Mouse (Mus musculus): ENCODE measurements around the gene Gm8300.
"Not testable (repeated sequence)": the region's sequence is repeated elsewhere in the genome, so short reads cannot be mapped to it uniquely, and the experiment has no call there.

The Gm8300 gene

GRCm38 (mm10) chr12:87514016-87514415 lies at the start of gene Gm8300:
Gene Gm8300, plus strand, starts transcription at chr12:87514316.
- not testable (repeated sequence) for DNase-seq (ENCODE audit: low spot score)

GRCm38 (mm10) chr12:87464678-87465297 lies 49.3 kb upstream of the Gm8300 start:
- no peak for DNase-seq (ENCODE audit: low spot score)

- peak; percentile 55 for DNase-seq (ENCODE audit: low spot score)
Measured at GRCm38 (mm10) chr12:87470263-87471136, 43.6 kb upstream of the Gm8300 start.

GRCm38 (mm10) chr12:87471421-87471963 lies 42.6 kb upstream of the Gm8300 start:
- DNase-seq (ENCODE audit: low spot score): no peak

GRCm38 (mm10) chr12:87471964-87472786 lies 41.9 kb upstream of the Gm8300 start, which contains the start of gene Snw1:
Gene Snw1, minus strand, starts transcription at chr12:87472274.
- peak; percentile 94 for DNase-seq (ENCODE audit: low spot score)

- DNase-seq (ENCODE audit: low spot score): no peak
Measured at GRCm38 (mm10) chr12:87474756-87475155, 39.4 kb upstream of the Gm8300 start.

- not testable (repeated sequence) for DNase-seq (ENCODE audit: low spot score)
Measured at GRCm38 (mm10) chr12:87482482-87482881, 31.6 kb upstream of the Gm8300 start.

GRCm38 (mm10) chr12:87488683-87489082 lies 25.4 kb upstream of the Gm8300 start:
- not testable (repeated sequence) for DNase-seq (ENCODE audit: low spot score)

GRCm38 (mm10) chr12:87494421-87494820 lies 19.7 kb upstream of the Gm8300 start, which contains the start of gene Gm5788:
Gene Gm5788, plus strand, starts transcription at chr12:87494721.
- DNase-seq (ENCODE audit: low spot score): not testable (repeated sequence)

GRCm38 (mm10) chr12:87519616-87520015 lies 5.5 kb downstream of the Gm8300 start:
- not testable (repeated sequence) for DNase-seq (ENCODE audit: low spot score)

GRCm38 (mm10) chr12:87543927-87544326 lies 29.8 kb downstream of the Gm8300 start:
- no peak for DNase-seq (ENCODE audit: low spot score)

GRCm38 (mm10) chr12:87550628-87551027 lies 36.5 kb downstream of the Gm8300 start:
- DNase-seq (ENCODE audit: low spot score): not testable (repeated sequence)

Measured in MN1 (cell line).